Mouse (Mus musculus) heart, embryonic 11.5 days (tissue): ENCODE results near the gene Lce3e. TPM values are rescaled to one million over a fixed set of nuclear protein-coding genes. Genes with fewer than 3 reads are reported as not detected.

ENCODE experiments used
- ATAC-seq: fragments of 200-750 bp; cut with Nextera tagmentation; replicated peaks from 2 replicates; pipeline ENCODE4 v1.8.0; 2017; ENCODE audit warnings: moderate library complexity; ENCODE audit not compliant: insufficient number of reproducible peaks, low FRiP score, low TSS enrichment
- H3K27ac ChIP-seq: fragments of 300-500 bp; sonication (generic); 2 replicates; pipeline ENCODE4 v1.5.1; 2014; ENCODE audit warnings: mild to moderate bottlenecking, low read depth, low read length
- H3K27me3 ChIP-seq: fragments of 300-500 bp; sonication (generic); 2 replicates; pipeline ENCODE4 v1.6.1; 2014; ENCODE audit warnings: mild to moderate bottlenecking, low read length, mixed read lengths; ENCODE audit not compliant: control insufficient read depth, insufficient read depth
- H3K36me3 ChIP-seq: fragments of 300-500 bp; sonication (generic); 2 replicates; pipeline ENCODE4 v1.6.1; 2014; ENCODE audit warnings: mild to moderate bottlenecking, low read length, moderate library complexity, mixed read lengths; ENCODE audit not compliant: control insufficient read depth, insufficient read depth
- H3K4me1 ChIP-seq: fragments of 300-500 bp; sonication (generic); 2 replicates; pipeline ENCODE4 v1.6.1; 2014; ENCODE audit warnings: low read length; ENCODE audit not compliant: control insufficient read depth, insufficient read depth
- H3K4me2 ChIP-seq: fragments of 300-500 bp; sonication (generic); 2 replicates; pipeline ENCODE4 v1.6.1; 2014; ENCODE audit warnings: mild to moderate bottlenecking, moderate library complexity
- H3K4me3 ChIP-seq: fragments of 300-500 bp; sonication (generic); 2 replicates; pipeline ENCODE4 v1.5.1; 2014; ENCODE audit warnings: low read depth, low read length
- H3K9ac ChIP-seq: fragments of 300-500 bp; sonication (generic); 2 replicates; pipeline ENCODE4 v1.6.1; 2014; ENCODE audit warnings: mild to moderate bottlenecking, low read depth, low read length, moderate library complexity
- H3K9me3 ChIP-seq: fragments of 300-500 bp; sonication (generic); replicated peaks from 2 replicates; pipeline ENCODE4 v1.6.1; 2016; ENCODE audit warnings: low read length; ENCODE audit not compliant: control insufficient read depth
- WGBS: fragments of 180-500 bp; shearing (Covaris S2); extraction: QIAGEN DNeasy Blood & Tissue Kit; methylation state at CpG from one replicate; pipeline ENCODE4 v1.1.7; 2014; ENCODE audit not compliant: insufficient replicate concordance; 5-methylcytosine and 5-hydroxymethylcytosine counted together
- polyA plus RNA-seq: library from polyadenylated mRNA; unstranded; fragments of >200 nt; fragmentation: Nextera tagmentation; extraction: Ambion mirVana; gene quantifications from 2 replicates; pipeline ENCODE4 v1.2.1, GENCODE M21; 2014

Gene Lce3e
- polyA plus RNA-seq, 1 experiment from 2014 or later: not detected

DNA sequence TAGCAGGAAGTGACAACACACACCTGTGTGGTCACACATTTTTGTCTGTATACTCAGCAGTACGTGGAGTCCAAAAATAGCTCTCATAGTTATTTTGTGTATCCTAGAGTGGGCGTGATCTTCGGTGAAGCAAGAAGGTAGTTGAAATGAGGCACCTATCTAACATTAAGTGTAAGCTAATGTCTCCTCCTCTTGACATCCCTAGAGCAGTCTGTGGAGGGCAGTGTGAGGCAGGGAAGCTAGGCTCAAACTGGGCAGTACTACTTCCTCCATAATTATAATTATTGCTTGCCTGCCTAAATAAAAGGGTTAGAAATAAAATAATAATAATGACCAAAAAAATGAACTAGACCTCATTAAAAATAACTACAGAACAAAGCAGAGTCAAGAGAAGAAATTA is 33.8 kb downstream of the Lce3e start:
- Histone ChIP-seq H3K4me3 (no peak overlapping the region), H3K4me1 (no peaks in the 10 kb centered on the region), H3K9me3 (no peaks in the 10 kb centered on the region), H3K9ac (no peak overlapping the region), H3K27ac (no peak overlapping the region), H3K36me3 (no peaks in the 10 kb centered on the region), H3K4me2 (no peak overlapping the region), H3K27me3 (no peaks in the 10 kb centered on the region)
- 70% methylated on average over 3 of the region's 3 CpGs for WGBS
- ATAC-seq: no peak

GRCm38 (mm10) chr3:93002843-93003242 is 36.0 kb downstream of the Lce3e start:
- H3K9me3 ChIP-seq: no peaks in the 10 kb centered on the region
- H3K36me3 ChIP-seq: no peaks in the 10 kb centered on the region
- H3K4me2 ChIP-seq: no peak overlapping the region
- H3K4me1 ChIP-seq: no peaks in the 10 kb centered on the region
- 64% methylated on average over 4 of the region's 4 CpGs for WGBS
- no peaks in the 10 kb centered on the region for H3K27me3 ChIP-seq
- H3K27ac ChIP-seq: no peak overlapping the region
- H3K9ac ChIP-seq: no peak overlapping the region
- H3K4me3 ChIP-seq: no peak overlapping the region
- no peak for ATAC-seq

GRCm38 (mm10) chr3:93014378-93014801 is 47.5 kb downstream of the Lce3e start:
- peak; percentile 57 for ATAC-seq
- WGBS: under 1% methylated on average over 24 of the region's 24 CpGs
- Histone ChIP-seq H3K27me3 (no peaks in the 10 kb centered on the region; the same call in 1 of the 2 replicates), H3K4me3 (peak overlapping the region; percentile 50), H3K27ac (no peak overlapping the region), H3K4me1 (no peaks in the 10 kb centered on the region), H3K9me3 (no peaks in the 10 kb centered on the region), H3K9ac (peak overlapping the region; percentile 52), H3K36me3 (no peaks in the 10 kb centered on the region), H3K4me2 (peak overlapping the region; percentile 77)

DNA sequence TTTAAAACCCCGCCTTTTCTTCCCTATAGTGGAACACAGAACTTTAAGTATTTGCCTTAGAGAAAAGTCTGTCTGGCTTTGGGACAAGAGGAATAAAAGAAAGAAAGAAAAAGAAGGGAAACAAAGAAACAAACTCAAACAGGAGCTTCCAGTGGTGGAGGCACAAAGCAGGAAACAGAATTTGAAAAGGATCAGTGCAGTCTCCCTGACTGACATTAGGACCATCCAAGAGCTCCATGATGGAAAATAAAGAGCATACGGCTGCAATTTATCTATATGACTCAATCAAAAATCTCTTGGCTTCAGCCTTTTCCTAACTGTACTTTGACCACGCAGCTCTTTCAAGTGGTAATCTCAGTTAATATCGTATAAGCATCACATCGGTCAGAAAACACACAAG is 48.0 kb downstream of the Lce3e start:
- H3K4me2 ChIP-seq: peak overlapping the region; percentile 77
- no peak for ATAC-seq
- H3K9ac ChIP-seq: peak overlapping the region; percentile 52; the same call in 1 of the 2 replicates
- H3K9me3 ChIP-seq: no peaks in the 10 kb centered on the region
- H3K4me1 ChIP-seq: no peaks in the 10 kb centered on the region
- H3K27ac ChIP-seq: no peak overlapping the region
- no peaks in the 10 kb centered on the region; the same call in 1 of the 2 replicates for H3K27me3 ChIP-seq
- H3K4me3 ChIP-seq: peak overlapping the region; percentile 50
- WGBS: 40% methylated on average over 5 of the region's 5 CpGs
- H3K36me3 ChIP-seq: no peaks in the 10 kb centered on the region

DNA sequence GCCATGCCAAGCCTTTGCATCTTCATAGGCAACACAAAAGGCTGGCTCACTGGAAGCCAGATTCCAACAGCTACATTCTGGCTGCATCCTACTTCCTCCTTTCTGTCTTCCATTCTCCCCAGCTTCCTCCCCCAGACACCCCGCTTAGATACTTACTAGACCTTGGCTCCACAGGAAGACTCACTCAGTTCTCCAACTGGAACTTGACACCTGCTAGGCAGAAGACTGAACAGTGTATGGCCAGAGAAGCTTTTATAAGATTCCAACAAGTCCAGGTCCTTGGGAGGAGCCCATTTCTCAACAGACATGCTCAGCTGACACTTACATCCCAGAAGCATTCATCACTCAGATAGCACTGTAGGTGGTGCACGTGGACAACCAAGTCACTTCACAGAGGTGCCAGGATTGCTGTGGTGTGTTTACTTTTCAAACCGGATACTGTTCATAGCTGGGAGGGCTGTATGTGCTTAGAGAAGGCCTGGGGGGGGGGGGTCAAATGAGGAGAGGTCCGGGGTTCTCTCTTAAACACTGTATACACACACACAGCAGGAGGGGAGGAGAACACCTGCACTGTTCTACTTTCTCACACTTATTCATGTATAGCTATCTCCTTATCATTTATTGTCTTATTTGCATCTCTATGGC is 48.7 kb downstream of the Lce3e start, which contains the start of gene Crct1:
Gene Crct1 (minus strand): TSS at position 228 of the 645 bp plus-strand sequence.
- H3K9ac ChIP-seq: peak within 1 kb of the TSS; percentile 52
- H3K4me3 ChIP-seq: peak within 1 kb of the TSS; percentile 50
- 40% methylated on average over 4 of the region's 4 CpGs for WGBS

More for the DNA sequence above, 48.7 kb downstream of the Lce3e start, which contains the start of gene Crct1:
- H3K27ac ChIP-seq: no peak within 1 kb of the TSS
- no peak for ATAC-seq
- H3K27me3 ChIP-seq: no peaks in the 10 kb centered on the region; the same call in 1 of the 2 replicates
- H3K4me2 ChIP-seq: peak within 1 kb of the TSS; percentile 77
- H3K36me3 ChIP-seq: no peaks in the 10 kb centered on the region
- H3K9me3 ChIP-seq: no peaks in the 10 kb centered on the region
- H3K4me1 ChIP-seq: no peaks in the 10 kb centered on the region

Other genes with a start within 250 kb of the Lce3e start
- gene Lce1f, start 246.7 kb upstream of the Lce3e start, polyA plus RNA-seq: not detected in 2 replicates
- gene Gm38119, start 228.0 kb upstream of the Lce3e start, polyA plus RNA-seq: not detected in 2 replicates
- not detected in 2 replicates for gene Lce1g, start 214.7 kb upstream of the Lce3e start, polyA plus RNA-seq
- gene Lce1h, start 202.0 kb upstream of the Lce3e start, polyA plus RNA-seq: not detected in 2 replicates
- gene Lce1i, start 188.2 kb upstream of the Lce3e start, polyA plus RNA-seq: not detected in 2 replicates
- not detected in 2 replicates for gene Lce1j, start 176.5 kb upstream of the Lce3e start, polyA plus RNA-seq
- not detected in 2 replicates for gene Lce1k, start 159.2 kb upstream of the Lce3e start, polyA plus RNA-seq
- gene Kprp, start 139.8 kb upstream of the Lce3e start, polyA plus RNA-seq: not detected in 2 replicates
- gene Lce1l, start 115.8 kb upstream of the Lce3e start, polyA plus RNA-seq: not detected in 2 replicates
- gene 2310050C09Rik, start 96.8 kb upstream of the Lce3e start, polyA plus RNA-seq: not detected in 2 replicates
- not detected in 2 replicates for gene Lce3a, start 40.8 kb upstream of the Lce3e start, polyA plus RNA-seq
- gene Lce3b, start 34.1 kb upstream of the Lce3e start, polyA plus RNA-seq: not detected in 2 replicates
- not detected in 2 replicates for gene Lce3c, start 22.6 kb upstream of the Lce3e start, polyA plus RNA-seq
- gene Lce3d, start 9.7 kb upstream of the Lce3e start, polyA plus RNA-seq: not detected in 2 replicates
- gene Lce3f, start 25.2 kb downstream of the Lce3e start, polyA plus RNA-seq: not detected in 2 replicates
- gene Crct1, start 48.6 kb downstream of the Lce3e start, polyA plus RNA-seq: 0.26 and 0.55 TPM in 2 replicates
- gene Lce1m, start 52.0 kb downstream of the Lce3e start, polyA plus RNA-seq: not detected in 2 replicates
- gene Gm4858, start 101.8 kb downstream of the Lce3e start, polyA plus RNA-seq: not detected in 2 replicates
- gene Crnn, start 177.7 kb downstream of the Lce3e start, polyA plus RNA-seq: not detected in 2 replicates
- not detected in 2 replicates for gene Flg2, start 230.2 kb downstream of the Lce3e start, polyA plus RNA-seq